Mouse (Mus musculus) liver, postnatal 0 days (tissue): ENCODE data around the gene Stat3.

ENCODE experiments used
- CTCF ChIP-seq: sonication (generic); IDR thresholded peaks from 2 replicates; pipeline ENCODE4 v1.5.1; 2016; ENCODE audit warnings: antibody characterized with exemption, low read depth
- EP300 ChIP-seq: IDR thresholded peaks from 2 replicates; pipeline ENCODE4 v1.6.1; 2016; ENCODE audit warnings: antibody characterized with exemption, low read depth, mild to moderate bottlenecking

GRCm38 (mm10) chr11:100848789-100849379, 90.5 kb downstream of the Stat3 start:
- TF ChIP-seq CTCF (no peak), EP300 (no peak)
